Mouse (Mus musculus) olfactory bulb, adult 2 months (tissue): Measurements from ENCODE around the gene Cd209g.
"Not testable (repeated sequence)": the region's sequence is repeated elsewhere in the genome, so short reads cannot be mapped to it uniquely, and the experiment has no call there.

Experiments used
- CTCF ChIP-seq: fragments of 200-500 bp; IDR thresholded peaks from 2 replicates; pipeline ENCODE4 v1.5.1; 2012; ENCODE audit warnings: low read depth, mild to moderate bottlenecking, low read length, moderate library complexity; ENCODE audit not compliant: insufficient read depth
- POLR2A ChIP-seq: fragments of 200-500 bp; IDR thresholded peaks from 2 replicates; pipeline ENCODE4 v1.6.1; 2012; ENCODE audit warnings: mild to moderate bottlenecking, low read depth, low read length, moderate library complexity; ENCODE audit not compliant: insufficient read depth

- not testable (repeated sequence) for TF ChIP-seq CTCF, POLR2A
Observed at GRCm38 (mm10) chr8:4105735-4106134, 28.2 kb upstream of the Cd209g start, which contains the start of gene Cd209f.
